Mouse (Mus musculus) erythroblast, embryonic 14.5 days (primary cell): ENCODE results near the gene Uevld.

Experiments
- GATA1 ChIP-seq: IDR thresholded peaks from 2 replicates; pipeline ENCODE4 v1.6.1; 2012; ENCODE audit warnings: low read length, inconsistent platforms, mixed read lengths
- TAL1 ChIP-seq: IDR thresholded peaks from 3 replicates; pipeline ENCODE4 v1.6.1; 2012; ENCODE audit warnings: low read length, inconsistent platforms, mixed read lengths

- no peak for TF ChIP-seq GATA1
- no peak for TF ChIP-seq TAL1
These were observed 28.7 kb upstream of the Uevld start for GRCm38 (mm10) chr7:46987073-46987472.
